Mouse (Mus musculus): Measurements from ENCODE around the gene Hsd17b3.

Hsd17b3 gene

GRCm38 (mm10) chr13:64020902-64021311 is 68.1 kb downstream of the Hsd17b3 start:
- DNase-seq (ENCODE audit: low spot score), result peak; percentile 79

GRCm38 (mm10) chr13:64018586-64019141 is 70.4 kb downstream of the Hsd17b3 start:
- no peak for DNase-seq (ENCODE audit: low spot score)

GRCm38 (mm10) chr13:64016048-64016447 is 73.0 kb downstream of the Hsd17b3 start:
- DNase-seq (ENCODE audit: low spot score), result no peak

GRCm38 (mm10) chr13:64011157-64011556 is 77.9 kb downstream of the Hsd17b3 start:
- DNase-seq (ENCODE audit: low spot score), result no peak

Data from layer of hippocampus, adult 11-12 months (tissue).